Mouse (Mus musculus) urinary bladder, postnatal 25 days (tissue): ENCODE data around the gene Nrm.

ENCODE experiments used
- DNase-seq: peaks from one replicate; pipeline ENCODE4 v3.0.0; 2022; ENCODE audit warnings: low spot score

Gene Nrm

DNA sequence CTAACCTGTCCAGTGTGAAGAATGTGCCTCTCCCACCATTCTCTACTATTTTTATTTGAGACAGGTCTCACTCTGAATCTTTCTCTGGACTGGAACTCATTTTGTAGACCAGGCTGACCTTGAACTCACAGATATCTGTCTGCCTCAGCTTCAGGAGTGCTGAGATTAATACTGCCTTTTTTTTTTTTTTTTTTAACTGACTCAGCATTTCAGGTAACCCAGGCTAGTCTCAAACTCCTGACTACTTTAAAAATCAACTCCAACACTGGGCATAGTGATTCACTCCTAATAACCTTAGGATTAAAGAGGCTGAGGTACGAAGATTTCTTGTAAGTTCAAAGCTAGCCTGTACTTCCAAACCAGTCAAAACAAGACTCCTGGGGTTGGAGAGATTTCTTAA is 44.5 kb downstream of the Nrm start:
- no peak for DNase-seq

DNA sequence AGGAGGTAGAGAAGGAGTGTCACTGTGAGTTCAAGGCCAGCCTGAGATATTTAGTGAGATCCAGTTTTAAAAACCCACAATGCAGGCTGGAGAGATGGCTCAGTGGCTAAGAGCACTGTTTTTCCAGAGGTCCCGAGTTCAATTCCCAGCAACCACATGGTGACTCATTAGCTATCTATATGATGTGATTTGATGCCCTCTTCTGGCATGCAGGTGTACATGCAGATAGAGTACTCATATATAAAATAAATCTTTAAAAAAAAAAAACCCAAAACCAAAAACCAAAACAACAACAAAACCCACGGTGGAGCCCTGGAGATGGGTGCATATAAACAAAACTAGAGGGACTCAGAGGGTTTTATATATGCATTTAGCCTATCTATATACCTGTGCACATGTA is 46.5 kb downstream of the Nrm start:
- DNase-seq: no peak

DNA sequence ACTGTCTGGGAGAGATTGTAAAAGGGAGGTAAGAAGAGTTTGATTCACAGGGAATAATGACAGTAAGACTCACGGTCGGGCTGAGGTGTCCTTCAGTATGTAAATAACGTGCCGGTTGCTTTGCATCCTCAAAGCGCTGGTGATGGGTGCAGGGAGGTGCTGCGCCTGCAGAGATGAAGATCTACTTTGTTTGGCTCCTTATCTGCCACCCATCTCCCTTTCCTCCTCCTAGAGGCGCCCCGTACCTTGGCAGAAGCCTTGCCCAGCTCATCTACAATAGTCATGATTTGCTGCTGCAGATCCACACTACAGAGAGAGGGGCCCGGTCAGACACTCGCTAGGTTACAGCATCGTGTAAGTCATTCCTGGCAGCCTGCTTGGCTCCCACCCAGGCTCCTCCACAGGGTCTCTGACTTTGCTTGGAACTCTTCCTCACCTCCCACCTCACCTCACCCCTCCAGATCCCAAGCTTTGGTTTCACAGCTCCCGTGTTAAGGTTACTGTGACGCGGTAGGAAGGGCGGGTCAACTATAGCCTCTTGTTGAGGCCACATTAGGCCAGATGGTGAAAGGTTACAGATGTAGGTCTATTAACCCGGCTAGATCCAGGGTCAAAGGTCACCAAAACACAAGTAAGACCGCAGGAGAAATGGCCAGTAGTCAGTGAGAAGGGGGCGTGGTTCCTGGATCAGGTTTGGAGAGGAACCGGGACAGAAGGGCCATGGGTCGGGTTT is 48.2 kb downstream of the Nrm start:
- DNase-seq: no peak

DNA sequence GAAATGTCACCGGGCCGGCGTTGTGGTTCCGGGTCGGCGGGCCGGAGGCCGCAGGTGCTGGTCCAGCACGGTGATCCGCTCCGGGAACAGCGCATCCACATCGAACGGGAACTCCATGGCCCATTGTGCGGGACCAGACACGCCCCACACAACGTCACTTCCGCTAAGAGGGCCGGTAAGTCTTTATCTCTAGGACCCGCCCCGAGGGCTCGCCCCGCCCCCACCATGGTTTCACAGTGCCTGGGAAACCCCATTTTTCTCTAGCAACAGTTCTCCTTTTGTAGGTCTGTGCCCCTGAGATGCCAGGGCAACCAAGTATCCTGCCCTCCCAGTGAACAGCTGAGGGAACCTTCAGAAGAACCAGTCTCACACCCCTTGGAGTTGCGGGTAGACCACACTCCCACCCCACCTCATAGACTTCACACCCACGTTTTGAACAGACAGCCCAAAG is 48.8 kb downstream of the Nrm start, which contains the start of gene Atat1:
Gene Atat1 (minus strand): TSS at position 157 of the 451 bp plus-strand sequence.
- peak; percentile 96 for DNase-seq

DNA sequence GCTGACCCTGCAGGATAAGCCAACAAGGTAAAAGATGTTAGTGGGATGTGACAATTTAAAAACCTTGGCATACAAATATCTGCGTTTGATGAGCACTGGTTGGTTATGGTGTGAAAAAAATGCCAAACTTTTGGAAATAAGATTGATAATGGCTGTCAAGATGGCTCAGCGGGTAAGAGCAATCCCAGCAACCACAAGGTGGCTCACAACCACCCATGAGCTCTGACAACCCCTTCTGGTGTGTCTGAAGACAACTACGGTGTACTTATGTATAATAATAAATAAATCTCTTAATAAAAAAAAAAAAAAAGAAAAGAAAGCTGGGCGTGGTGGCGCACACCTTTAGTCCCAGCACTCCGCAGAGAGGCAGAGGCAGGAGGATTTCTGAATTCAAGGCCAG is 53.9 kb downstream of the Nrm start:
- no peak for DNase-seq
